Mouse (Mus musculus): Measurements from ENCODE around the gene Dimt1.
A peak's percentile ranks its signal among the peaks of the same experiment; 100 is the strongest.
"Not testable (repeated sequence)": the region's sequence is repeated elsewhere in the genome, so short reads cannot be mapped to it uniquely, and the experiment has no call there.

The Dimt1 gene

GRCm38 (mm10) chr13:106946594-106947540, at the start of gene Dimt1:
TSS of gene Dimt1 (plus strand) at chr13:106947127.
- DNase-seq (ENCODE audit: low spot score) = peak; percentile 91

DNA sequence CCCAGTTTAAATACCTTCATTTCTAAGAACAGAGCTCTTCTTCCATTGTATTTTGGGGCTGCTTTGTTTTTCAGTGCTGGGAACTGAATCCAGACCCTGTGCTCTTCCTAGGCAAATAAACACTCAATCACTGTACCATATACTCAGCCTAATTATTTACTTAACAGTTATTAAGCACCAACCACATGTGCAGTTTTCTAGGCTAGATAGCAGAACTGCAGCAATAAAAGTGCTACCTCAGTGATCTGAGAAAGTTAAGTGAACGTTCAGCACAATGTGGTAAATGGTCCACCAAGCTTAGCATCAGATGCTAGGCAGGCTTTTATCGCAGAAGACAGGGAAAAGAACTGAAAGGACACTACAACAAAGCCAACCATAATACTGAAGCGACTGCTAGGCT, 42.3 kb upstream of the Dimt1 start:
- no peak for DNase-seq (ENCODE audit: low spot score)

GRCm38 (mm10) chr13:106905154-106905553, 41.8 kb upstream of the Dimt1 start:
- not testable (repeated sequence) for DNase-seq (ENCODE audit: low spot score)

DNA sequence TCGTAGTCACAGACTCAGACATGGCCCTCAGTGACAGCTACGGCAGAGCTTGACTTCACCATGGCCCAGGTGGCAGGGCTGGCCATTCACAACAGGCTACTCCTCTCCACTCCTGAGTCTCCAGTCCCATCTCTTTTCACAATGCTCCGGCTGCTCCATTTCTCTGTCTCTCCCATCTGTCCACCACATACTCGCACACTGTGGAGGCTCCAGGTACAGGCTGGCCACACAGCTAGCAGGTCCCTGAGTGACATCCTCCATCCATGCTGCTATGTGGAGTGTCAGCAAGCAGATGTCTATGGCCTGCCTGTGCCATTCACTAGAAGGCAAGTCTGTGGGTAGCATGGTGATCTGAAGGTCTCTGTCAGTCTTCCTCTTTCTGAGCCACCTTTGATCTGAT, 39.7 kb upstream of the Dimt1 start:
- no peak for DNase-seq (ENCODE audit: low spot score)

GRCm38 (mm10) chr13:106910096-106910495, 36.8 kb upstream of the Dimt1 start:
- DNase-seq (ENCODE audit: low spot score) = no peak

- no peak for DNase-seq (ENCODE audit: low spot score)
Observed at GRCm38 (mm10) chr13:106913125-106913736, 33.7 kb upstream of the Dimt1 start.

DNA sequence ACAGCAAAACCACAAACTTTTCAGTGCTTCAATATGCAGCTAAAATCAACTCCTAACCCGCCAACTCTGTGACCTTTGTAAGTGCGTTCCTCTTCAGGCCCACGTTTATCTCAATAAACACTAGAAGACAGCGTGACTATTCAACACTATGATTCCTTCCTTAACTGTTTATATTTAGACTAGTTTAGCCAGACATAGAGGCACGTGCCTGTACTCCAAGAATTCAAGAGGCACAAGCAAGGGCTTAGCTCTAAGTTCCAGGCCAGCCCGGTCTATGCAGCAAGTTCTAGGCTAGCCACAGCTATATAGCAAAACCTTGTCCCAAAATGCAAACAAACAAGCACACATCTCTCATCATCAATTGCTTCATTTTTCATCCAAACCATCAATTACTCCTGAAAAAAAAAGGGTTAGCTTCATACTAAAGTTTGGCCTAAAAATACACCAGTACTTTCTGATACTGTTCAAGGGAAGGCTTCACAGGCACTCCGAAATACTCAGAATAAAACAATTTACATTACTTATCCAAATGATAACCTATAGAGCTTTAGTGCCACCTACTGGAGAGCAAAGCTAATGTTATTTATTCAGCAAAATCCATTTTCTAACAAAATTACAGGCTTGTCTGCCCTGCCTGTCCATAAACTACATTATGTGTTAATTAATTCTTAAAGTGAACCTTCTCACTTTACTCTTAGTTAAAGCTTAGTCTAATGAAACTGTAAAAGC, 28.4 kb upstream of the Dimt1 start:
- DNase-seq (ENCODE audit: low spot score) = peak; percentile 17

DNA sequence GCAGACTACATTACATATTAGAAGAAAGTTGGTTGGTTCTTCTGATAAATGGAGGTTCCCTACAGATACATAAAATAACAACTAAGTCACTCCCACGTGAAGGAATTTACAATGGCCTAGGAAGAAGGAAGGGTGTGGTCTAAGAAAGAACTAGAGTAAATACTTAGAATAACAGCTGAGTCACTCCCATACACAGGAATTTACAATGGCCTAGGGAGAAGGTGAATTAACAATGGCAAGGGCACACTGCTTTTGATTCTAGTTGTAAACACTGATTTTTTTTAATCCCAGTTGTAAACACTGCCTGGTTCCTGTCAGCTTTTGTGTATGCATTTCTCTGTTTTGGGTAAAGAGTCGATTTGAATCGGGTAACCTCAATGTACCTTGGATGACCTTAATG, 21.0 kb upstream of the Dimt1 start:
- not testable (repeated sequence) for DNase-seq (ENCODE audit: low spot score)

GRCm38 (mm10) chr13:106928296-106928695, 18.6 kb upstream of the Dimt1 start:
- DNase-seq (ENCODE audit: low spot score) = no peak

DNA sequence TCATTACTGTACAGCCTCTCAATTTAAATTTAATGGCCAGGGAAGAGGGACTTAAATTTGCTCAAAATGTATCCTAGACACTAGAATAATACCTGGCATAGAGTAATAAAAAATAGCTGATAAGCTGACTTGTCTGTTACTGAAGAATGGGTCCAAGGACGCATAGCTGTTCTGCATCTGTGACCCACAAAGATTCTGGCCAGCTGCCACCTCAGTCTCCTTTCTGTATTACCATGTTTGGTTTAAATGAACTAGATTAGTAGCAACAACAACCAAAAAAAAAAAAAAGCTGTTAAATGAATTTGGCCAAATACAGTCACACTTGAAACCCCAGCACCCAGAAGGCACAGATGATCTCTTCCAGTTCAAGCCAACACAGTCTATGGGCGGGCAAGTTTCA, 17.7 kb upstream of the Dimt1 start:
- no peak for DNase-seq (ENCODE audit: low spot score)

DNA sequence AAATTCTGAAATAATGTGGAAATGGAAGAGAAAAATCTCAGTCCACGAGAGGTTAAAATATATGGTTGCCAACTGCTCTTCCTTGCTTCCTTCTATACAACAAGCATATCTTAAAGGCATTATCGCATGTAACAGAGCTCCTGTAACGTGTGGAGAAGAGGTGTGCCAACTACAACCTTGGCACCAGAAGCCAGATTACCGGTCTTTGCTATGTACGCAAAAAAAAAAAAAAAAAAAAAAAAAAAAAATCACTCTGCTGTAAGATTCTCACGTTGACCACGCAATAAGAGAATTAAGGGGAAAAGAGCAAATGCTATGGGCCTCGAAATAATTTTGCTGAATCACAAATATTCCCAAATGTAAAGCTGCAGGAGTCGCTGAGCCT, 11.1 kb upstream of the Dimt1 start:
- no peak for DNase-seq (ENCODE audit: low spot score)

DNA sequence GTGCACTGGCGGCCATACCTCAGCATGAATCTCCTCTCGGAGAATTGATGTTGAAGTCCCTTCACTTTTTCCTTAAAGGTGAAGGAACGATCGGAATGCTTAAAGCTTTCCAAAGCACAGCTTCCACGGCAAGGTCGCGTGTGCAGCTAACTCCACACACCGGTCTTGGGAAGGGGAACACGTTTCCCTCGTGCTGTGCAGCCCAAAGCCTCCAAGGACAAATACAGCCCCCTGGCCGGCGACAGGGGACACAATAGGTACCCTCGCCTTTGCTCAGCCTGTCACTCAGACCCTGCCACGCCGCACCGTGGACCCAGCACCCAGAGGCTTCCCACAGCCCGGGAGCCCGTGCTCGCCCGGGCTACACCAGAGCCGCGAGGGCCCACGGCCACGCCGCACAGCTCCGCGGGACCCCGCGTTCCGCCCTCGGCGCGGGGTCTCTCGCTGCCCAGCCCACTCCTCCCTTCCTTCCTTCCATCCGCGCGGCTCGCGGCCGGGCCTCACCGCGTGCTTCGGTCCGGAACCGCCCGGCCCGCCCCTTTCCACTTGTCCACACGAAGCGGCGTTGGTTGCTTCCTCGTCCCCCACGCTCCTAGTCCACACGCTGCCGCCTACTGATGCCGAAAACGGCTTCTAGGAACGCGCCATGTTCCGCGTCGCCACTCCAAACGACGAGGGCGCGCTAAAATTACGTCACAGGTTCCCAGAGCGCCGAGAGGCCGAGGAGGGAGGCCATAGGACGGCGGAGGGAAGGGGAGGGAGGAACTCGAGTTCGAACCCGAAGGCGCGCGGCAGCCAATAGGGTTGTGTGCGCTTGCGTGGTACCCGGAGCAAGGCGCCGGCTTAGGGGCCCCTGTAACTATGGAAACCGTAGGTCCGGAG, 10.4 kb upstream of the Dimt1 start, which contains the start of gene Ipo11:
Ipo11 (minus strand) TSS at position 703 of the 882 bp plus-strand sequence.
- DNase-seq (ENCODE audit: low spot score) = peak; percentile 86

DNA sequence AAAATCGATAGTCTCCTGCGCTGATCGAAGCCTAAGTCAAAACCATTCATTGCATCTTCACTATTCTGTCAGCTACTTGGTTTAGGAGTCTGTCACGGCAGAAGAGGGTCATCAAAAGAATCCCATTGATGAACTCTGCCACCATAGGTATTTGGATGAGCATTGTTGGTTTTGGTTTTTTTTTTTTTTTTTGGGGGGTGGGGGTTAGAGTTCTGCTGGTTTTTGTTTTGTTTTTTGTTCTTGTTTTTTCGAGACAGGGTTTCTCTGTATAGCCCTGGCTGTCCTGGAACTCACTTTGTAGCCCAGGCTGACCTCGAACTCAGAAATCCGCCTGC, 9.8 kb upstream of the Dimt1 start:
- no peak for DNase-seq (ENCODE audit: low spot score)

GRCm38 (mm10) chr13:106941211-106941976, 5.5 kb upstream of the Dimt1 start:
- DNase-seq (ENCODE audit: low spot score) = no peak

- DNase-seq (ENCODE audit: low spot score) = no peak
Observed at GRCm38 (mm10) chr13:106942721-106943120, 4.2 kb upstream of the Dimt1 start.

GRCm38 (mm10) chr13:106945518-106945917, 1.4 kb upstream of the Dimt1 start:
- no peak for DNase-seq (ENCODE audit: low spot score)

- DNase-seq (ENCODE audit: low spot score) = no peak
Observed at GRCm38 (mm10) chr13:106947583-106947982, 656 bp downstream of the Dimt1 start.

GRCm38 (mm10) chr13:106954880-106955279, 8.0 kb downstream of the Dimt1 start:
- no peak for DNase-seq (ENCODE audit: low spot score)

GRCm38 (mm10) chr13:106957554-106957953, 10.6 kb downstream of the Dimt1 start:
- DNase-seq (ENCODE audit: low spot score) = no peak

DNA sequence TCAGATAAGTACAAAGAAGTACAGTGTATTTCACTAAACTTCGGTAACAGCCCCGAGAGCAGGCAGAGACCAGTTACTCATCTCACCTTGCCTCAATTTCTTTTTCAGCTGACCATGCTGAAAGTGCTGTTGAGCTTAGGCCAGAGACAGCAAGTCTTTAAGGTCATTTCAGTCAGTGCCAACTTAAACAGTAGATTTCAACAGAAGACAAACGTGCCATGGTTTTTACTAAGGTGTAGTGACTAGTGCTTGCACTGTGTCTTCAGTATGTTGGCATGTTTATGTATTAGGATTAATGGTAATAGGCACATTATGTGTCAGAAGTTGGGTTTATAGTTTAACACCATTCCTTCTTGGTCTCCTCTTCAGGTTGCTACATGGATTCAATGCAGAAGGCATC, 11.4 kb downstream of the Dimt1 start:
- no peak for DNase-seq (ENCODE audit: low spot score)

- no peak for DNase-seq (ENCODE audit: low spot score)
Observed at GRCm38 (mm10) chr13:106960557-106960956, 13.6 kb downstream of the Dimt1 start.

Measured in left cerebral cortex, adult 11 months (tissue).